ENCODE assay signal across 8 mouse cellular contexts in genomic region chr3:94952806-94953205, GRCm38 (mm10). TPM values are rescaled to one million over a fixed set of nuclear protein-coding genes. Genes with fewer than 3 reads are reported as not detected.
A peak's percentile ranks its signal among the peaks of the same experiment; 100 is the strongest.
DNase-seq lines count a peak whose midpoint lies in the region; ATAC-seq and TF ChIP-seq lines count a peak whose summit lies in the region.

No protein-coding gene starts in this region.

- H3K4me2 ChIP-seq in liver, embryonic 11.5 days: peak overlapping the region; percentile 84
- H3K4me2 ChIP-seq in hindbrain, postnatal 0 days (ENCODE audit: low read depth, low read length): peak overlapping the region; percentile 68
- peak overlapping the region; percentile 96 for H3K4me2 ChIP-seq in liver, embryonic 14.5 days (ENCODE audit: low read depth)
- peak overlapping the region; percentile 56; the same call in 1 of the 2 replicates for H3K4me2 ChIP-seq in neural tube, embryonic 14.5 days (ENCODE audit: low read depth, low read length)

- no peaks in the 10 kb centered on the region for H3K27me3 ChIP-seq in liver, embryonic 11.5 days (replicated peaks; ENCODE audit: control insufficient read depth, insufficient read depth, low read length)
- H3K27me3 ChIP-seq in hindbrain, postnatal 0 days (ENCODE audit: insufficient read depth, low read length): no peaks in the 10 kb centered on the region
- H3K27me3 ChIP-seq in liver, embryonic 14.5 days (ENCODE audit: control insufficient read depth, insufficient read depth, low read length): no peaks in the 10 kb centered on the region
- H3K27me3 ChIP-seq in neural tube, embryonic 14.5 days (ENCODE audit: control insufficient read depth, insufficient read depth, low read length): no peaks in the 10 kb centered on the region

- H3K36me3 ChIP-seq in liver, embryonic 11.5 days (ENCODE audit: control insufficient read depth, insufficient read depth, low read length): peaks cover 7% of the 10 kb centered on the region; the same call in 1 of the 2 replicates
- H3K36me3 ChIP-seq in hindbrain, postnatal 0 days (ENCODE audit: insufficient read depth, low read length): peaks cover 14% of the 10 kb centered on the region
- H3K36me3 ChIP-seq in liver, embryonic 14.5 days (replicated peaks; ENCODE audit: control insufficient read depth, insufficient read depth, low read depth): no peaks in the 10 kb centered on the region
- peaks cover 20% of the 10 kb centered on the region; the same call in 1 of the 2 replicates for H3K36me3 ChIP-seq in neural tube, embryonic 14.5 days (ENCODE audit: control insufficient read depth, insufficient read depth, low read length)

- DNase-seq in liver, embryonic 11.5 days (ENCODE audit: low spot score): no peak
- DNase-seq in liver: no peak
- peak; percentile 45 to 51 for DNase-seq in cerebellum, postnatal 36 days
- DNase-seq in hindbrain, postnatal 0 days (ENCODE audit: low spot score): peak; percentile 62
- DNase-seq in liver, embryonic 14.5 days (ENCODE audit: low read depth in 3 of 3, low spot score in 3 of 3): no peak
- DNase-seq in adrenal gland, adult 8-10 months: no peak
- DNase-seq in left cerebral cortex, postnatal 36 days (ENCODE audit: low spot score in 2 of 2): no peak

- no peak for ATAC-seq in liver, embryonic 11.5 days (replicated peaks; ENCODE audit: low FRiP score)
- peak; percentile 8; the same call in 1 of the 2 replicates for ATAC-seq in hindbrain, postnatal 0 days
- no peak for ATAC-seq in liver, embryonic 14.5 days (ENCODE audit: insufficient read depth)
- ATAC-seq in neural tube, embryonic 14.5 days (ENCODE audit: low read depth): no peak

- H3K4me1 ChIP-seq in liver, embryonic 11.5 days (replicated peaks; ENCODE audit: control insufficient read depth, insufficient read depth, low read length): 0 out of 2 replicates have a peak, but pooled peaks cover 7% of the 10 kb centered on the region
- peaks cover 15% of the 10 kb centered on the region for H3K4me1 ChIP-seq in hindbrain, postnatal 0 days (ENCODE audit: insufficient read depth, low read length)
- H3K4me1 ChIP-seq in liver, embryonic 14.5 days (replicated peaks; ENCODE audit: control insufficient read depth in 2 of 2, insufficient read depth in 2 of 2, low read length in 1 of 2): peaks cover 8 to 12% of the 10 kb centered on the region in 2 experiments
- H3K4me1 ChIP-seq in neural tube, embryonic 14.5 days (ENCODE audit: control insufficient read depth, insufficient read depth, low read length): peaks cover 12% of the 10 kb centered on the region; the same call in 1 of the 2 replicates

- 73% methylated on average over 5 of the region's 5 CpGs for WGBS in liver, embryonic 11.5 days
- WGBS in hindbrain, postnatal 0 days: 56% methylated on average over 5 of the region's 5 CpGs
- WGBS in liver, embryonic 14.5 days (ENCODE audit: insufficient replicate concordance): 65% methylated on average over 5 of the region's 5 CpGs
- 81% methylated on average over 5 of the region's 5 CpGs for WGBS in neural tube, embryonic 14.5 days

- no peak overlapping the region for H3K9ac ChIP-seq in liver, embryonic 11.5 days (ENCODE audit: low read depth, low read length)
- no peak overlapping the region for H3K9ac ChIP-seq in hindbrain, postnatal 0 days (replicated peaks; ENCODE audit: low read length)
- H3K9ac ChIP-seq in liver, embryonic 14.5 days (replicated peaks): no peak overlapping the region
- no peak overlapping the region for H3K9ac ChIP-seq in neural tube, embryonic 14.5 days (replicated peaks; ENCODE audit: low read depth, low read length)

- H3K27ac ChIP-seq in liver, embryonic 11.5 days (ENCODE audit: low read depth, low read length): no peak overlapping the region
- peak overlapping the region; percentile 99 for H3K27ac ChIP-seq in hindbrain, postnatal 0 days
- no peak overlapping the region for H3K27ac ChIP-seq in liver, embryonic 14.5 days
- H3K27ac ChIP-seq in neural tube, embryonic 14.5 days (ENCODE audit: low read depth, low read length): no peak overlapping the region

- H3K9me3 ChIP-seq in liver, embryonic 11.5 days (ENCODE audit: control insufficient read depth, low read length): no peaks in the 10 kb centered on the region
- no peaks in the 10 kb centered on the region for H3K9me3 ChIP-seq in hindbrain, postnatal 0 days (ENCODE audit: low read length)
- no peaks in the 10 kb centered on the region for H3K9me3 ChIP-seq in liver, embryonic 14.5 days (ENCODE audit: control insufficient read depth, low read length)
- no peaks in the 10 kb centered on the region for H3K9me3 ChIP-seq in neural tube, embryonic 14.5 days (ENCODE audit: control insufficient read depth, low read length)

- peak; percentile 23; the same call in 1 of the 2 replicates for TF ChIP-seq CTCF in hindbrain, postnatal 0 days (IDR thresholded peaks at IDR 0.05; ENCODE audit: low read depth)
- no peak for TF ChIP-seq CTCF in liver, embryonic 14.5 days (IDR thresholded peaks at IDR 0.05; ENCODE audit: low read depth)

- H3K4me3 ChIP-seq in liver, embryonic 11.5 days (ENCODE audit: low read depth, low read length): 0 out of 2 replicates have a peak overlapping the region, but pooled peaks have one; percentile 67
- peak overlapping the region; percentile 84 for H3K4me3 ChIP-seq in hindbrain, postnatal 0 days (ENCODE audit: low read length)
- no peak overlapping the region; a peak in 1 of 4 replicates for H3K4me3 ChIP-seq in liver, embryonic 14.5 days (ENCODE audit: insufficient read depth in 1 of 2, low read depth in 2 of 2, low read length in 2 of 2)
- peak overlapping the region; percentile 88 for H3K4me3 ChIP-seq in neural tube, embryonic 14.5 days (ENCODE audit: low read depth, low read length)

- no peak for TF ChIP-seq EP300 in liver, embryonic 14.5 days (IDR thresholded peaks at IDR 0.05; ENCODE audit: low read depth)

- intact Hi-C loops in left cerebral cortex, postnatal 36 days (cut with DNase I): loop anchor here (2.0 kb wide), 1 partner anchor 22 kb away; the partner anchor contains the start of gene Pi4kb

RNA-seq across cellular contexts. Expression of gene Rfx5, which starts 1.1 kb away (rescaled TPM):
- 4.5 and 4.9 TPM in 2 replicates for polyA plus RNA-seq in liver, embryonic 11.5 days (2014; fragmentation: Nextera tagmentation; extraction: Ambion mirVana)
- total RNA-seq in hindbrain, postnatal 0 days (2014; rRNA removed): 13.9 and 18.3 TPM in 2 replicates
- polyA plus RNA-seq in hindbrain, postnatal 0 days (2015; fragmentation: Nextera tagmentation; extraction: Ambion mirVana): 5.4 and 5.8 TPM in 2 replicates
- 2.3 TPM in 2 replicates for polyA plus RNA-seq in liver, embryonic 14.5 days (2012; rRNA removed)
- polyA plus RNA-seq in liver, embryonic 14.5 days (2014; fragmentation: Nextera tagmentation; extraction: Ambion mirVana): 0.88 and 1.5 TPM in 2 replicates
- 8.9 and 9.4 TPM in 2 replicates for polyA plus RNA-seq in neural tube, embryonic 14.5 days (2014; fragmentation: Nextera tagmentation; extraction: Ambion mirVana)
- total RNA-seq in adrenal gland, adult 8-10 months (2022): 10 to 100 TPM; 27.2 to 56.5 (median 40.3) TPM
- 10 to 100 TPM; 20.6 to 24.4 TPM for total RNA-seq in left cerebral cortex, postnatal 36 days (2021)

RNA-seq across cellular contexts. Expression of gene Selenbp1, which starts 19.9 kb away (rescaled TPM):
- polyA plus RNA-seq in liver, embryonic 11.5 days (2014; fragmentation: Nextera tagmentation; extraction: Ambion mirVana): 68.2 and 82.0 TPM in 2 replicates
- total RNA-seq in hindbrain, postnatal 0 days (2014; rRNA removed): 32.8 and 36.5 TPM in 2 replicates
- polyA plus RNA-seq in hindbrain, postnatal 0 days (2015; fragmentation: Nextera tagmentation; extraction: Ambion mirVana): 19.9 and 21.3 TPM in 2 replicates
- 43.5 and 44.8 TPM in 2 replicates for polyA plus RNA-seq in liver, embryonic 14.5 days (2012; rRNA removed)
- polyA plus RNA-seq in liver, embryonic 14.5 days (2014; fragmentation: Nextera tagmentation; extraction: Ambion mirVana): 56.7 and 71.2 TPM in 2 replicates
- polyA plus RNA-seq in neural tube, embryonic 14.5 days (2014; fragmentation: Nextera tagmentation; extraction: Ambion mirVana): 11.9 TPM in 2 replicates
- 10 to 100 TPM; 43.1 to 69.2 (median 57.5) TPM for total RNA-seq in adrenal gland, adult 8-10 months (2022)
- 10 to 100 TPM in 1 of 2 experiments, 1 to 10 TPM in 1; 9.7 to 10.0 TPM for total RNA-seq in left cerebral cortex, postnatal 36 days (2021)

RNA-seq across cellular contexts. Expression of gene Pi4kb, which starts 21.7 kb away (rescaled TPM):
- 17.0 and 20.5 TPM in 2 replicates for polyA plus RNA-seq in liver, embryonic 11.5 days (2014; fragmentation: Nextera tagmentation; extraction: Ambion mirVana)
- total RNA-seq in hindbrain, postnatal 0 days (2014; rRNA removed): 57.1 and 85.4 TPM in 2 replicates
- polyA plus RNA-seq in hindbrain, postnatal 0 days (2015; fragmentation: Nextera tagmentation; extraction: Ambion mirVana): 19.2 and 22.7 TPM in 2 replicates
- polyA plus RNA-seq in liver, embryonic 14.5 days (2012; rRNA removed): 7.3 and 14.0 TPM in 2 replicates
- 6.8 and 10.0 TPM in 2 replicates for polyA plus RNA-seq in liver, embryonic 14.5 days (2014; fragmentation: Nextera tagmentation; extraction: Ambion mirVana)
- polyA plus RNA-seq in neural tube, embryonic 14.5 days (2014; fragmentation: Nextera tagmentation; extraction: Ambion mirVana): 23.8 and 26.7 TPM in 2 replicates
- total RNA-seq in adrenal gland, adult 8-10 months (2022): 10 to 100 TPM; 59.3 to 87.5 (median 74.9) TPM
- 10 to 100 TPM; 55.4 to 57.1 TPM for total RNA-seq in left cerebral cortex, postnatal 36 days (2021)

Comparison
In these comparisons a context has a peak if more than half of its experiments do, and no peak if none do; other contexts are left out.
1. H3K4me3 ChIP-seq: peak in liver, embryonic 11.5 days (single experiment), hindbrain, postnatal 0 days (single experiment) and neural tube, embryonic 14.5 days (single experiment); none in liver, embryonic 14.5 days (0 of 2).
2. DNase-seq: peak in cerebellum, postnatal 36 days (2 of 2) and hindbrain, postnatal 0 days (single experiment); none in liver, embryonic 11.5 days (single experiment), liver (single experiment), liver, embryonic 14.5 days (0 of 3), adrenal gland, adult 8-10 months (single experiment) and left cerebral cortex, postnatal 36 days (0 of 2).
3. Peak in every context shown above with its lines, with median percentiles within 50 percentile points of each other: H3K4me2 ChIP-seq.